Mouse (Mus musculus) c-Kit-positive CD71-positive TER-119-negative erythroid progenitor cells, embryonic 14.5 days (primary cell): ENCODE measurements around the gene Lck.

Source experiments
- DNase-seq: peaks from one replicate; pipeline ENCODE4 v3.0.0-alpha.2; 2013; ENCODE audit warnings: low read depth

Gene Lck

GRCm38 (mm10) chr4:129584884-129585608 lies 11.6 kb upstream of the Lck start:
- DNase-seq = peak; percentile 83

GRCm38 (mm10) chr4:129584370-129584769 lies 10.9 kb upstream of the Lck start:
- DNase-seq = no peak

GRCm38 (mm10) chr4:129582251-129582650 lies 8.8 kb upstream of the Lck start:
- DNase-seq = no peak

GRCm38 (mm10) chr4:129580347-129580746 lies 6.9 kb upstream of the Lck start:
- DNase-seq = no peak

GRCm38 (mm10) chr4:129578466-129578865 lies 5.0 kb upstream of the Lck start, which contains the start of gene Fam167b:
Fam167b (minus strand) TSS chr4:129578549.
- no peak for DNase-seq

- DNase-seq = no peak
These were observed 4.2 kb upstream of the Lck start for GRCm38 (mm10) chr4:129577688-129578087.

- DNase-seq = no peak
These were observed 3.5 kb upstream of the Lck start for GRCm38 (mm10) chr4:129576863-129577491.

- no peak for DNase-seq
These were observed 1.9 kb upstream of the Lck start for GRCm38 (mm10) chr4:129575171-129575844.

GRCm38 (mm10) chr4:129573093-129573370 lies 409 bp downstream of the Lck start:
- DNase-seq = no peak

- DNase-seq = no peak
These were observed 977 bp downstream of the Lck start for GRCm38 (mm10) chr4:129572236-129573092.

GRCm38 (mm10) chr4:129571551-129572084 lies 1.8 kb downstream of the Lck start:
- DNase-seq = no peak

GRCm38 (mm10) chr4:129570028-129570427 lies 3.4 kb downstream of the Lck start:
- DNase-seq = no peak

GRCm38 (mm10) chr4:129568366-129568765 lies 5.1 kb downstream of the Lck start:
- no peak for DNase-seq

GRCm38 (mm10) chr4:129565139-129565538 lies 8.3 kb downstream of the Lck start:
- no peak for DNase-seq

GRCm38 (mm10) chr4:129563718-129564117 lies 9.7 kb downstream of the Lck start:
- DNase-seq = no peak

GRCm38 (mm10) chr4:129561184-129561583 lies 12.3 kb downstream of the Lck start:
- no peak for DNase-seq

GRCm38 (mm10) chr4:129558321-129558955 lies 15.0 kb downstream of the Lck start:
- DNase-seq = no peak

GRCm38 (mm10) chr4:129557256-129557808 lies 16.1 kb downstream of the Lck start:
- peak; percentile 82 for DNase-seq

GRCm38 (mm10) chr4:129556532-129557223 lies 16.8 kb downstream of the Lck start:
- peak; percentile 77 for DNase-seq

- DNase-seq = no peak
These were observed 17.4 kb downstream of the Lck start for GRCm38 (mm10) chr4:129555862-129556531.
